Mouse (Mus musculus): ENCODE measurements around the gene Hc.

GRCm38 (mm10) chr2:34964651-34965050, 96.6 kb downstream of the Hc start:
- TF ChIP-seq CTCF (IDR thresholded peaks at IDR 0.05; ENCODE audit: low read depth, low read length) (no peak), TAL1 (conservative IDR thresholded peaks at IDR 0.05; ENCODE audit: low read depth, low read length) (no peak), GATA1 (IDR thresholded peaks at IDR 0.05; ENCODE audit: borderline replicate concordance, low read length) (no peak)

Measured in G1E (cell line).